Mouse (Mus musculus): ENCODE measurements at regions not wholly inside any gene's neighbourhood (a gene's known extent, or its start where the extent isn't known, plus 50 kb on each side); places are given as distances from the start of the nearest gene placed in this dataset.

- TF ChIP-seq GATA1 (IDR thresholded peaks at IDR 0.05; ENCODE audit: low read length) (no peak), TAL1 (IDR thresholded peaks at IDR 0.05; ENCODE audit: low read length) (no peak)
These were observed 72.9 kb upstream of the Tlk1 start for GRCm38 (mm10) chr2:70898396-70898795.

All from erythroblast, embryonic 14.5 days (primary cell).